Mouse (Mus musculus) heart, adult 2 months (tissue): Measurements from ENCODE around the gene Ddx28.

Experiments used
- CTCF ChIP-seq: fragments of 200-600 bp; IDR thresholded peaks from 2 replicates; pipeline ENCODE4 v1.8.1; 2022; ENCODE audit warnings: antibody characterized with exemption, mild to moderate bottlenecking, moderate library complexity
- EP300 ChIP-seq: fragments of 200-500 bp; IDR thresholded peaks from 2 replicates; pipeline ENCODE4 v1.6.1; 2011; ENCODE audit warnings: low read depth, low read length, control low read depth; ENCODE audit not compliant: insufficient read depth
- POLR2A ChIP-seq: fragments of 200-500 bp; IDR thresholded peaks from 2 replicates; pipeline ENCODE4 v1.6.1; 2011; ENCODE audit warnings: mild to moderate bottlenecking, low read depth, low read length, control low read depth; ENCODE audit not compliant: insufficient read depth

GRCm38 (mm10) chr8:106007135-106007534 lies 4.5 kb downstream of the Ddx28 start:
- TF ChIP-seq CTCF = no peak
- TF ChIP-seq POLR2A = no peak
- TF ChIP-seq EP300 = no peak
